Mouse (Mus musculus) neural tube, embryonic 13.5 days (tissue): Measurements from ENCODE around the gene Ttc21b. TPM values are rescaled to one million over a fixed set of nuclear protein-coding genes. Genes with fewer than 3 reads are reported as not detected.
A peak's percentile ranks its signal among the peaks of the same experiment; 100 is the strongest.
"Not testable (repeated sequence)": the region's sequence is repeated elsewhere in the genome, so short reads cannot be mapped to it uniquely, and the experiment has no call there.

ENCODE experiments used
- ATAC-seq: fragments of 200-750 bp; cut with Nextera tagmentation; 2 replicates; pipeline ENCODE4 v1.8.0; 2017; ENCODE audit warnings: low read depth, mild to moderate bottlenecking, moderate TSS enrichment, moderate library complexity
- H3K27ac ChIP-seq: fragments of 300-500 bp; sonication (generic); replicated peaks from 2 replicates; pipeline ENCODE4 v1.5.1; 2015; ENCODE audit warnings: moderate library complexity, mild to moderate bottlenecking, inconsistent platforms
- H3K27me3 ChIP-seq: fragments of 300-500 bp; sonication (generic); 2 replicates; pipeline ENCODE4 v1.6.1; 2015; ENCODE audit warnings: mild to moderate bottlenecking, inconsistent platforms
- H3K36me3 ChIP-seq: fragments of 300-500 bp; sonication (generic); 2 replicates; pipeline ENCODE4 v1.6.1; 2015; ENCODE audit warnings: mild to moderate bottlenecking, inconsistent platforms
- H3K4me1 ChIP-seq: fragments of 300-500 bp; sonication (generic); replicated peaks from 2 replicates; pipeline ENCODE4 v1.6.1; 2015; ENCODE audit warnings: inconsistent platforms
- H3K4me2 ChIP-seq: fragments of 300-500 bp; sonication (generic); 2 replicates; pipeline ENCODE4 v1.6.1; 2015; ENCODE audit warnings: inconsistent platforms, mild to moderate bottlenecking, moderate library complexity
- H3K4me3 ChIP-seq: fragments of 300-500 bp; sonication (generic); 2 replicates; pipeline ENCODE4 v1.5.1; 2015; ENCODE audit warnings: mild to moderate bottlenecking, inconsistent platforms
- H3K9ac ChIP-seq: fragments of 300-500 bp; sonication (generic); 2 replicates; pipeline ENCODE4 v1.6.1; 2015; ENCODE audit warnings: moderate library complexity, mild to moderate bottlenecking, inconsistent platforms
- H3K9me3 ChIP-seq: fragments of 300-500 bp; sonication (generic); 2 replicates; pipeline ENCODE4 v1.6.1; 2016; ENCODE audit warnings: inconsistent platforms
- WGBS: fragments of 180-500 bp; shearing (Covaris S2); methylation state at CpG from one replicate; pipeline ENCODE4 v1.1.7; 2015; 5-methylcytosine and 5-hydroxymethylcytosine counted together
- polyA plus RNA-seq: library from polyadenylated mRNA; unstranded; fragments of >200 nt; fragmentation: Nextera tagmentation; extraction: Ambion mirVana; gene quantifications from 2 replicates; pipeline ENCODE4 v1.2.1, GENCODE M21; 2015

Gene Ttc21b
- polyA plus RNA-seq, 1 experiment from 2014 or later = 11.7 TPM

- 94% methylated on average over 5 of the region's 5 CpGs for whole genome bisulfite sequencing
- Histone ChIP-seq H3K4me1 (no peaks in the 10 kb centered on the region), H3K4me2 (no peak overlapping the region), H3K36me3 (peaks cover 32% of the 10 kb centered on the region), H3K4me3 (no peak overlapping the region), H3K9ac (no peak overlapping the region), H3K27ac (no peak overlapping the region), H3K9me3 (no peaks in the 10 kb centered on the region), H3K27me3 (no peaks in the 10 kb centered on the region)
- no peak for ATAC-seq
Observed at GRCm38 (mm10) chr2:66190157-66190556, 66.3 kb downstream of the Ttc21b start.

- H3K9ac ChIP-seq, H3K4me1 ChIP-seq, H3K4me2 ChIP-seq, H3K27ac ChIP-seq, H3K4me3 ChIP-seq, H3K9me3 ChIP-seq, ATAC-seq, H3K27me3 ChIP-seq: not testable (repeated sequence)
- 97% methylated on average over 12 of the region's 12 CpGs for WGBS
- H3K36me3 ChIP-seq = peaks cover 32% of the 10 kb centered on the region
Observed at GRCm38 (mm10) chr2:66189197-66189596, 67.2 kb downstream of the Ttc21b start.

- H3K27ac ChIP-seq = no peak overlapping the region
- 80% methylated on average over 6 of the region's 6 CpGs for WGBS
- H3K4me3 ChIP-seq = no peak overlapping the region
- H3K27me3 ChIP-seq = no peaks in the 10 kb centered on the region
- H3K9ac ChIP-seq = no peak overlapping the region
- no peak for ATAC-seq
- H3K4me2 ChIP-seq = no peak overlapping the region
- peaks cover 21% of the 10 kb centered on the region for H3K36me3 ChIP-seq
- H3K9me3 ChIP-seq = no peaks in the 10 kb centered on the region
- H3K4me1 ChIP-seq = peaks cover 4% of the 10 kb centered on the region; the same call in 1 of the 2 replicates
Observed at GRCm38 (mm10) chr2:66187520-66187919, 68.9 kb downstream of the Ttc21b start.

DNA sequence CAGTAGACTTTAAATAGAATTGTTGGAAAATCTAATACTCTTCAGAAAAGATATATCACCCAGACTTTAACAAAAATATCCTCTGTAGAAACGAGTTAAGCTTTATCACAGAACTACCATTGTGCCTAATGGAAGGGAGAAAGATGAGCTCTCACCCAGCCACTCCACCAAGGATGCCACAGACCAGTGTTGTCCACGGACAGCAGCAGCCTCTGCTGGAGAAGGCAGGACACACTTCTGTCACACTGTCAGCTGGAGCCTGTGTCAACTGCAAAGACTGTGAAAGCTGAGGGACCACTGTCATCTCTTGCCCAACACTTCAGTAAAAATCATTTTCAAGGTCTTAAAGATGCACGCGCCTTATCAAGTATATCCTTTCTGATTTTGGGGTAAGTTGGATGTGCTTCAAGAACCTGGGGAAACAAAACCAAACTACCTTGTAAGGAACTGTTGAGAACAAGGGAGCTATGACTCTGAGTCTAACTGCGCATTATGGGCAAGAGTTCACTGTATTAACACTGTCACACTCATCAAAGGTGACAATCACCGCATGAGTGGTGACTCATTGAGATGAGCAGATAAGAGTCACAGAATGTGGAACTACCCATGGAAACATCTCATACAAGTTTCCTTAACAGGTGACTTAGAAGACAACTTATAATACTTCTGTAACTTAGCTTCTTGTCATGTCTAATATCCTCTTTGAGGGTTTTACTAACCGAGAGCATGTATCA lies 71.8 kb downstream of the Ttc21b start:
- Histone ChIP-seq H3K4me2 (no peak overlapping the region), H3K36me3 (peaks cover 9% of the 10 kb centered on the region), H3K9me3 (no peaks in the 10 kb centered on the region), H3K4me1 (peaks cover 14% of the 10 kb centered on the region), H3K27ac (no peak overlapping the region), H3K9ac (no peak overlapping the region), H3K27me3 (no peaks in the 10 kb centered on the region), H3K4me3 (no peak overlapping the region)
- ATAC-seq = peak; percentile 82
- 85% methylated on average over 7 of the region's 7 CpGs for WGBS

GRCm38 (mm10) chr2:66180293-66180692 lies 76.1 kb downstream of the Ttc21b start:
- Histone ChIP-seq H3K27ac (no peak overlapping the region), H3K27me3 (no peaks in the 10 kb centered on the region), H3K4me1 (peaks cover 39% of the 10 kb centered on the region), H3K9me3 (no peaks in the 10 kb centered on the region), H3K9ac (no peak overlapping the region), H3K4me3 (no peak overlapping the region), H3K4me2 (peak overlapping the region; percentile 26; the same call in 1 of the 2 replicates), H3K36me3 (no peaks in the 10 kb centered on the region; the same call in 1 of the 2 replicates)
- 20% methylated on average over 10 of the region's 10 CpGs for WGBS
- ATAC-seq = no peak

DNA sequence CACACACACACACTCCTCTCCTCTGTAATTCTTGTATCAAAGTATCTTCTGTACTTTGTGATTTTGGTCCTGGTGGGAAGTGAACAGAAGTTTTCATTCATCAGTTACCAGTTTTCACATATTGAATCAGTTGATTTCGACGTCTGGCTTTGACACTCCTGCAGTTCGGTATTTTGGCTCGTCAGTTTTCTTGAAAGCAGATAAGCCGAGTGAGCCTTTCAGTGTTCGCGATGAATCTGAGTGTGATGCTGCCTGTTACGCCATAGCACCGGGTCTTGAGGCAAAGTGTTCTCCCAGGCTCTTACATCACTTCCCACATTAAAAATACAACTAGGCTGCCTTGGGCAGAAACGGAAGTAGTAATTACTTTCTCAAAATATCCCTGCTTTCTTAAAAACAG lies 76.6 kb downstream of the Ttc21b start:
- H3K36me3 ChIP-seq = no peaks in the 10 kb centered on the region
- peaks cover 39% of the 10 kb centered on the region for H3K4me1 ChIP-seq
- no peaks in the 10 kb centered on the region for H3K9me3 ChIP-seq
- peak overlapping the region; percentile 4; the same call in 1 of the 2 replicates for H3K4me2 ChIP-seq
- 37% methylated on average over 10 of the region's 10 CpGs for WGBS
- ATAC-seq = no peak
- H3K27me3 ChIP-seq = no peaks in the 10 kb centered on the region
- H3K4me3 ChIP-seq = no peak overlapping the region
- H3K9ac ChIP-seq = no peak overlapping the region
- H3K27ac ChIP-seq = no peak overlapping the region

DNA sequence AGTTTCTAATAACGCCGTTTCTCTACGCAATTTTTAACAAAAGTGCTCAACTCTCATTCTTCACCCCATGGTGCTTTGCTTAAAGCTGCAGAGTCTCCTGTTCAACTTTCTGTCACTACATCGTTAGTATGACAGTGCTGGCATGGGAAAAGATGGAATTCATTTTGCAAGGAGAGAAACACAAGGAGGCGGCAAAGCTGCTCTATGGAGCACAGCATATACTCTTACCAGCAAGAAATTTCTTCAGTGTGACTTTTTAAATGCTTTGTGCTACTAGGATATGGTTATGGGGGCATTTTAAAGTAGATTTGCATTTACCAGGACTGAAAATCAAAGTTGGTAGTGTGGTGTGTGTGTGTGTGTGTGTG lies 77.6 kb downstream of the Ttc21b start:
- Histone ChIP-seq H3K9me3 (no peaks in the 10 kb centered on the region), H3K27me3 (no peaks in the 10 kb centered on the region), H3K27ac (peak overlapping the region; percentile 78), H3K9ac (0 out of 2 replicates have a peak overlapping the region, but pooled peaks have one; percentile 1), H3K4me3 (no peak overlapping the region), H3K4me1 (peaks cover 39% of the 10 kb centered on the region), H3K36me3 (no peaks in the 10 kb centered on the region), H3K4me2 (peak overlapping the region; percentile 39)
- ATAC-seq = no peak
- WGBS = 20% methylated on average over 5 of the region's 5 CpGs

DNA sequence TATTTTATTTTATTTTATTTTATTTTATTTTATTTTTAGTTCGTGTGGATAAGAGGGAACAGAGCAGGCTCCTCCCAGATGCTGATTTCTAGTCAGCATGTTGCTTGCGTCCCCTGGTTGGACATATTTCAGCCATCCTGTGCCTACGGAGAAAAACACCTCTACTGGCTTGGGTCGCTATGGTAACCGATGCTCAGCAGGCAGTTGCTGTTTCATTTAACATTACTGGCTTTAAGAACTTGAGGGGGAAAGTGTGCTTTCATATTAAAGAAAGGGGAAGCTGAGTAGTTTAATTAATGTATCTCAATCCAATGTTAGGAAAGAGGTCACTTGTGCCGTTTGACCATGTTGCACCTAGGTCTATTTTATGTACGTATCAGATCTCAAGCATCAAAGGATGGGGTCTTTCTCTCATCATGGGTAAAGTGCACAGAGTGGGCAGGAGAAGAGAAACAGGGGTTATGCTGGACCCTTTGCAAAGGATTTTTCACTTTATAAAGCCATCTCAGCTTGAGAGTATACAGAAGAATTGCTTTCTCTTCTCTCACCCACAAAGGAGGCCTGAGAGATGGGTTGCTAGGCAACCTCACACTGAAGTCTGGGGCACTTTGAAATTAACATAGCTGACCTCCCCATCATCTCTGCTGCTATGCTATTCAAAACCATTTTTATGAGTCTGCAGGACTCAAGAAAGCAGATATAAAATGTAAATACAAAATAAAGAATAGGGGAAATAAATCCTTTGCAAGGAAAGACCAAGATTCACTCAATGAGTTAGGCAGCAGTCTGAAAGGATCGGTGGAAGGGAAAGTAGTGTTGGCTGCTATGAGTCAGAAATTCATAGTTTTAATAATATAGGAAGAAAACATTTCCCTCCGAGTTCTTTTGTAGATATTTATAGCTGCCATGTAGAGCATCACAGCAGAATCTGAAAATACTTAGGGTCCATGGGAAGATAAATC lies 78.2 kb downstream of the Ttc21b start:
- WGBS = 17% methylated on average over 9 of the region's 9 CpGs
- Histone ChIP-seq H3K4me2 (peak overlapping the region; percentile 39), H3K4me3 (no peak overlapping the region), H3K27me3 (no peaks in the 10 kb centered on the region), H3K27ac (peak overlapping the region; percentile 78), H3K9ac (0 out of 2 replicates have a peak overlapping the region, but pooled peaks have one; percentile 1), H3K4me1 (peaks cover 37% of the 10 kb centered on the region), H3K36me3 (no peaks in the 10 kb centered on the region), H3K9me3 (no peaks in the 10 kb centered on the region)
- ATAC-seq = peak; percentile 83

DNA sequence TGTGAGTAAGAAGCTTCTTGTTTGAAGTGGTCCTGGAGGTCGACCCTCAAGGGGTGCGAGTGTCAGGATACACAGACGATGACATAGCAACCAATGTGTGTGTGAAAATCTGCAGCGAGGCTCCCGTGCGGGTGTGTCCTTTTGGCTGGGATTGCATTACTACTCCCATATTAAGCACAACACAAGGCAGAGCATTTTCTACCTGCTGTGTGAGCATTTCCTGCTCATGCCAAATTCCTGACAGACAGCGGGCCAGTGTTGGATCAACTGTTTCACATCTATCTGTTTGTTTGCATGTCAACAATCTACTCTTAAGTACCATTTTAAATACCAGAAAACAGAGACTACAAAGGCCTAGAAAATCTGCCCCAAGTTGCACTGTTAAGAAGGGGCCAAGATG lies 79.4 kb downstream of the Ttc21b start:
- H3K4me3 ChIP-seq = no peak overlapping the region
- H3K9ac ChIP-seq = no peak overlapping the region
- no peak for ATAC-seq
- WGBS = 73% methylated on average over 7 of the region's 7 CpGs
- H3K27ac ChIP-seq = peak overlapping the region; percentile 78
- no peaks in the 10 kb centered on the region for H3K9me3 ChIP-seq
- no peaks in the 10 kb centered on the region for H3K36me3 ChIP-seq
- H3K4me2 ChIP-seq = no peak overlapping the region
- peaks cover 35% of the 10 kb centered on the region for H3K4me1 ChIP-seq
- no peaks in the 10 kb centered on the region for H3K27me3 ChIP-seq

DNA sequence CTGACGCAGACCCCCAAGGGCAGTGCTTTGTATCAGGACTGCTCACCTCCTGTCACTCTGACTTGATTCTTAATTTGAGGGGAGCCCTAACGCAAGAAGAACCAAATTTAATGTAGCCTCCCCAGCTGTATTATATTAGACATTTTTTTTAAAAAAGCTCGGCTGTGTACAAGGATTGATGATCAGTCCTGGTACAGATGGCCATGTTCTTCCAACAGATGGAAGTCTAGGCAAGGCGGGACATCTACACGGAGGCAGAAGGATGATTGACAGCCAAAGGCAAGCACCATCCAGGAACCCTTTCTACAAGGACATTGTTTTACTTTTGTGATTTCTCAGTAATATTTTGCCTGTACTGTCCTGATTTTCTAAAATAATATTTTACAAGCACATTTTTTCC lies 83.3 kb downstream of the Ttc21b start:
- no peak overlapping the region for H3K4me2 ChIP-seq
- 69% methylated on average over 5 of the region's 5 CpGs for WGBS
- H3K4me1 ChIP-seq = peaks cover 14% of the 10 kb centered on the region
- no peak overlapping the region for H3K27ac ChIP-seq
- no peak overlapping the region for H3K4me3 ChIP-seq
- no peak for ATAC-seq
- H3K27me3 ChIP-seq = no peaks in the 10 kb centered on the region
- H3K36me3 ChIP-seq = no peaks in the 10 kb centered on the region
- no peak overlapping the region for H3K9ac ChIP-seq
- no peaks in the 10 kb centered on the region for H3K9me3 ChIP-seq

- Histone ChIP-seq H3K9ac (no peak overlapping the region), H3K4me3 (no peak overlapping the region), H3K27me3 (no peaks in the 10 kb centered on the region), H3K4me2 (no peak overlapping the region), H3K4me1 (no peaks in the 10 kb centered on the region), H3K9me3 (no peaks in the 10 kb centered on the region), H3K27ac (no peak overlapping the region), H3K36me3 (no peaks in the 10 kb centered on the region)
- no peak for ATAC-seq
- 83% methylated on average over 3 of the region's 3 CpGs for WGBS
Observed at GRCm38 (mm10) chr2:66171643-66172042, 84.8 kb downstream of the Ttc21b start.

- Histone ChIP-seq H3K9ac (no peak overlapping the region), H3K4me1 (no peaks in the 10 kb centered on the region), H3K4me3 (no peak overlapping the region), H3K9me3 (no peaks in the 10 kb centered on the region), H3K27me3 (no peaks in the 10 kb centered on the region), H3K4me2 (no peak overlapping the region), H3K36me3 (no peaks in the 10 kb centered on the region), H3K27ac (no peak overlapping the region)
- WGBS = 84% methylated on average over 11 of the region's 11 CpGs
- ATAC-seq = no peak
Observed at GRCm38 (mm10) chr2:66170721-66171120, 85.7 kb downstream of the Ttc21b start.
